Mouse (Mus musculus) forebrain, embryonic 13.5 days (tissue): ENCODE measurements around the gene Lpp. TPM values are rescaled to one million over a fixed set of nuclear protein-coding genes. Genes with fewer than 3 reads are reported as not detected.

ENCODE experiments used
- ATAC-seq: fragments of 200-750 bp; cut with Nextera tagmentation; 2 replicates; pipeline ENCODE4 v1.8.0; 2017
- H3K27ac ChIP-seq: fragments of 300-500 bp; sonication (generic); 2 replicates; pipeline ENCODE4 v1.5.1; 2015; ENCODE audit warnings: inconsistent platforms, mild to moderate bottlenecking, moderate library complexity
- H3K27me3 ChIP-seq: fragments of 300-500 bp; sonication (generic); 2 replicates; pipeline ENCODE4 v1.6.1; 2015; ENCODE audit warnings: mild to moderate bottlenecking, inconsistent platforms
- H3K36me3 ChIP-seq: fragments of 300-500 bp; sonication (generic); 2 replicates; pipeline ENCODE4 v1.6.1; 2015; ENCODE audit warnings: mild to moderate bottlenecking, inconsistent platforms; ENCODE audit not compliant: poor library complexity, severe bottlenecking
- H3K4me1 ChIP-seq: fragments of 300-500 bp; sonication (generic); 2 replicates; pipeline ENCODE4 v1.6.1; 2015; ENCODE audit warnings: inconsistent platforms
- H3K4me2 ChIP-seq: fragments of 300-500 bp; sonication (generic); 2 replicates; pipeline ENCODE4 v1.6.1; 2015; ENCODE audit warnings: inconsistent platforms, mild to moderate bottlenecking, moderate library complexity
- H3K4me3 ChIP-seq: fragments of 300-500 bp; sonication (generic); 2 replicates; pipeline ENCODE4 v1.5.1; 2015; ENCODE audit warnings: mild to moderate bottlenecking, inconsistent platforms
- H3K9ac ChIP-seq: fragments of 300-500 bp; sonication (generic); 2 replicates; pipeline ENCODE4 v1.6.1; 2015; ENCODE audit warnings: mild to moderate bottlenecking, inconsistent platforms
- H3K9me3 ChIP-seq: fragments of 300-500 bp; sonication (generic); replicated peaks from 2 replicates; pipeline ENCODE4 v1.6.1; 2016; ENCODE audit warnings: inconsistent platforms
- WGBS: fragments of 180-500 bp; shearing (Covaris S2); methylation state at CpG from one replicate; pipeline ENCODE4 v1.1.7; 2015; 5-methylcytosine and 5-hydroxymethylcytosine counted together
- polyA plus RNA-seq: library from polyadenylated mRNA; unstranded; fragments of >200 nt; fragmentation: Nextera tagmentation; extraction: Ambion mirVana; gene quantifications from 2 replicates; pipeline ENCODE4 v1.2.1, GENCODE M21; 2015

Gene Lpp
- polyA plus RNA-seq, 1 experiment from 2014 or later, result 9.4 TPM

- no peaks in the 10 kb centered on the region for H3K9me3 ChIP-seq
- H3K4me3 ChIP-seq, result no peak overlapping the region
- no peak overlapping the region for H3K4me2 ChIP-seq
- no peak overlapping the region for H3K27ac ChIP-seq
- H3K9ac ChIP-seq, result no peak overlapping the region
- no peak for ATAC-seq
- no peaks in the 10 kb centered on the region for H3K36me3 ChIP-seq
- H3K4me1 ChIP-seq, result no peaks in the 10 kb centered on the region
- H3K27me3 ChIP-seq, result no peaks in the 10 kb centered on the region
Measured at GRCm38 (mm10) chr16:24376478-24376877, 16.8 kb upstream of the Lpp start.

GRCm38 (mm10) chr16:24390596-24390995 is 2.7 kb upstream of the Lpp start:
- H3K4me3 ChIP-seq, result no peak overlapping the region
- H3K27ac ChIP-seq, result no peak overlapping the region
- WGBS, result 74% methylated on average over 5 of the region's 5 CpGs
- H3K36me3 ChIP-seq, result no peaks in the 10 kb centered on the region
- no peaks in the 10 kb centered on the region for H3K9me3 ChIP-seq
- H3K27me3 ChIP-seq, result no peaks in the 10 kb centered on the region
- no peak overlapping the region for H3K4me2 ChIP-seq
- H3K4me1 ChIP-seq, result peaks cover 21% of the 10 kb centered on the region
- ATAC-seq, result no peak
- no peak overlapping the region for H3K9ac ChIP-seq

GRCm38 (mm10) chr16:24391111-24391510 is 2.2 kb upstream of the Lpp start:
- Histone ChIP-seq H3K4me3 (no peak overlapping the region), H3K4me1 (peaks cover 21% of the 10 kb centered on the region), H3K9me3 (no peaks in the 10 kb centered on the region), H3K4me2 (no peak overlapping the region), H3K9ac (no peak overlapping the region), H3K27ac (no peak overlapping the region), H3K36me3 (no peaks in the 10 kb centered on the region), H3K27me3 (no peaks in the 10 kb centered on the region)
- no peak for ATAC-seq
- WGBS, result 85% methylated on average over 3 of the region's 3 CpGs

GRCm38 (mm10) chr16:24391901-24392300 is 1.4 kb upstream of the Lpp start:
- H3K4me2 ChIP-seq, result peak overlapping the region; percentile 72; the same call in 1 of the 2 replicates
- WGBS, result 94% methylated on average over 7 of the region's 7 CpGs
- H3K27ac ChIP-seq, result no peak overlapping the region
- no peak overlapping the region for H3K9ac ChIP-seq
- H3K9me3 ChIP-seq, result no peaks in the 10 kb centered on the region
- H3K4me3 ChIP-seq, result no peak overlapping the region
- no peaks in the 10 kb centered on the region for H3K36me3 ChIP-seq
- H3K27me3 ChIP-seq, result no peaks in the 10 kb centered on the region
- peaks cover 21% of the 10 kb centered on the region for H3K4me1 ChIP-seq
- ATAC-seq, result no peak

- Histone ChIP-seq H3K9ac (peak overlapping the region; percentile 87), H3K4me2 (peak overlapping the region; percentile 72), H3K36me3 (no peaks in the 10 kb centered on the region), H3K4me3 (peak overlapping the region; percentile 86), H3K9me3 (no peaks in the 10 kb centered on the region), H3K4me1 (peaks cover 21% of the 10 kb centered on the region), H3K27ac (peak overlapping the region; percentile 69), H3K27me3 (no peaks in the 10 kb centered on the region)
- ATAC-seq, result peak; percentile 64
- under 1% methylated on average over 30 of the region's 76 CpGs for WGBS
Measured at GRCm38 (mm10) chr16:24393556-24394210, 376 bp downstream of the Lpp start.

GRCm38 (mm10) chr16:24394211-24394991 is 1.1 kb downstream of the Lpp start:
- no peak for ATAC-seq
- no peak overlapping the region for H3K27ac ChIP-seq
- 15% methylated on average over 18 of the region's 18 CpGs for WGBS

GRCm38 (mm10) chr16:24395100-24395499 is 1.8 kb downstream of the Lpp start:
- no peaks in the 10 kb centered on the region for H3K36me3 ChIP-seq
- no peaks in the 10 kb centered on the region for H3K9me3 ChIP-seq
- WGBS, result 80% methylated on average over 2 of the region's 2 CpGs
- no peak for ATAC-seq
- no peak overlapping the region for H3K27ac ChIP-seq
- no peak overlapping the region for H3K9ac ChIP-seq
- peaks cover 21% of the 10 kb centered on the region for H3K4me1 ChIP-seq
- no peaks in the 10 kb centered on the region for H3K27me3 ChIP-seq
- H3K4me3 ChIP-seq, result 0 out of 2 replicates have a peak overlapping the region, but pooled peaks have one; percentile 86
- H3K4me2 ChIP-seq, result peak overlapping the region; percentile 72

More at GRCm38 (mm10) chr16:24394211-24394991, 1.1 kb downstream of the Lpp start:
- Histone ChIP-seq H3K4me3 (peak overlapping the region; percentile 86), H3K4me1 (peaks cover 21% of the 10 kb centered on the region), H3K36me3 (no peaks in the 10 kb centered on the region), H3K9me3 (no peaks in the 10 kb centered on the region), H3K9ac (peak overlapping the region; percentile 87), H3K4me2 (peak overlapping the region; percentile 72), H3K27me3 (no peaks in the 10 kb centered on the region)

GRCm38 (mm10) chr16:24396504-24396903 is 3.2 kb downstream of the Lpp start:
- Histone ChIP-seq H3K4me3 (no peak overlapping the region), H3K4me1 (peaks cover 21% of the 10 kb centered on the region), H3K27ac (no peak overlapping the region), H3K4me2 (no peak overlapping the region), H3K27me3 (no peaks in the 10 kb centered on the region), H3K9ac (no peak overlapping the region), H3K36me3 (no peaks in the 10 kb centered on the region), H3K9me3 (no peaks in the 10 kb centered on the region)
- 88% methylated on average over 7 of the region's 7 CpGs for WGBS
- ATAC-seq, result no peak

- Histone ChIP-seq H3K27me3 (no peaks in the 10 kb centered on the region), H3K9me3 (no peaks in the 10 kb centered on the region), H3K27ac (no peak overlapping the region), H3K36me3 (no peaks in the 10 kb centered on the region), H3K4me2 (no peak overlapping the region), H3K4me3 (no peak overlapping the region), H3K9ac (no peak overlapping the region), H3K4me1 (peaks cover 17% of the 10 kb centered on the region)
- 77% methylated on average over 4 of the region's 4 CpGs for WGBS
- no peak for ATAC-seq
Measured at GRCm38 (mm10) chr16:24398476-24398875, 5.2 kb downstream of the Lpp start.

GRCm38 (mm10) chr16:24398893-24399292 is 5.6 kb downstream of the Lpp start:
- no peak overlapping the region for H3K4me2 ChIP-seq
- H3K4me3 ChIP-seq, result no peak overlapping the region
- WGBS, result 89% methylated on average over 3 of the region's 3 CpGs
- ATAC-seq, result no peak
- H3K27ac ChIP-seq, result no peak overlapping the region
- H3K9ac ChIP-seq, result no peak overlapping the region
- no peaks in the 10 kb centered on the region for H3K27me3 ChIP-seq
- H3K36me3 ChIP-seq, result no peaks in the 10 kb centered on the region
- peaks cover 16% of the 10 kb centered on the region for H3K4me1 ChIP-seq
- no peaks in the 10 kb centered on the region for H3K9me3 ChIP-seq

GRCm38 (mm10) chr16:24399524-24399923 is 6.2 kb downstream of the Lpp start:
- Histone ChIP-seq H3K36me3 (no peaks in the 10 kb centered on the region), H3K4me1 (peaks cover 10% of the 10 kb centered on the region), H3K9ac (no peak overlapping the region), H3K27me3 (no peaks in the 10 kb centered on the region), H3K27ac (no peak overlapping the region), H3K9me3 (no peaks in the 10 kb centered on the region), H3K4me2 (no peak overlapping the region), H3K4me3 (no peak overlapping the region)
- no peak for ATAC-seq
- WGBS, result 81% methylated on average over 5 of the region's 5 CpGs

- WGBS, result 89% methylated on average over 2 of the region's 2 CpGs
- Histone ChIP-seq H3K36me3 (peaks cover 8% of the 10 kb centered on the region; the same call in 1 of the 2 replicates), H3K9me3 (no peaks in the 10 kb centered on the region), H3K9ac (no peak overlapping the region), H3K4me2 (no peak overlapping the region), H3K27me3 (no peaks in the 10 kb centered on the region), H3K4me1 (no peaks in the 10 kb centered on the region), H3K27ac (no peak overlapping the region), H3K4me3 (no peak overlapping the region)
- ATAC-seq, result no peak
Measured at GRCm38 (mm10) chr16:24400776-24401175, 7.5 kb downstream of the Lpp start.
